Mouse (Mus musculus) forebrain, postnatal 0 days (tissue): ENCODE results near the gene Idnk. TPM values are rescaled to one million over a fixed set of nuclear protein-coding genes. Genes with fewer than 3 reads are reported as not detected.
"Not testable (repeated sequence)": the region's sequence is repeated elsewhere in the genome, so short reads cannot be mapped to it uniquely, and the experiment has no call there.

Experiments
- ATAC-seq: fragments of 200-750 bp; cut with Nextera tagmentation; 2 replicates; pipeline ENCODE4 v1.8.0; 2017; ENCODE audit warnings: mild to moderate bottlenecking, moderate library complexity
- DNase-seq: peaks from one replicate; pipeline ENCODE4 v3.0.0-alpha.2; 2015
- H3K27ac ChIP-seq: fragments of 300-500 bp; sonication (generic); 2 replicates; pipeline ENCODE4 v1.5.1; 2014; ENCODE audit warnings: low read depth, mild to moderate bottlenecking, antibody characterized with exemption, low read length, moderate library complexity, mixed read lengths
- H3K27me3 ChIP-seq: fragments of 300-500 bp; sonication (generic); 2 replicates; pipeline ENCODE4 v1.6.1; 2014; ENCODE audit warnings: mild to moderate bottlenecking, low read length, mixed read lengths; ENCODE audit not compliant: insufficient read depth
- H3K36me3 ChIP-seq: fragments of 300-500 bp; sonication (generic); 2 replicates; pipeline ENCODE4 v1.6.1; 2014; ENCODE audit warnings: mild to moderate bottlenecking, moderate library complexity; ENCODE audit not compliant: insufficient read depth
- H3K4me1 ChIP-seq: fragments of 300-500 bp; sonication (generic); 2 replicates; pipeline ENCODE4 v1.6.1; 2014; ENCODE audit warnings: antibody characterized with exemption; ENCODE audit not compliant: insufficient read depth
- H3K4me2 ChIP-seq: fragments of 300-500 bp; sonication (generic); 2 replicates; pipeline ENCODE4 v1.6.1; 2014; ENCODE audit warnings: low read depth, mild to moderate bottlenecking, moderate library complexity
- H3K4me3 ChIP-seq: fragments of 300-500 bp; sonication (generic); 2 replicates; pipeline ENCODE4 v1.5.1; 2014; ENCODE audit warnings: low read depth, low read length, mixed read lengths
- H3K9ac ChIP-seq: fragments of 300-500 bp; sonication (generic); 2 replicates; pipeline ENCODE4 v1.6.1; 2014; ENCODE audit warnings: mild to moderate bottlenecking
- H3K9me3 ChIP-seq: fragments of 300-500 bp; sonication (generic); 2 replicates; pipeline ENCODE4 v1.6.1; 2016; ENCODE audit warnings: low read length
- CTCF ChIP-seq: sonication (generic); IDR thresholded peaks from 2 replicates; pipeline ENCODE4 v1.5.1; 2016; ENCODE audit warnings: antibody characterized with exemption, control low read depth, low read depth
- WGBS: fragments of 180-500 bp; shearing (Covaris S2); extraction: QIAGEN DNeasy Blood & Tissue Kit; methylation state at CpG from one replicate; pipeline ENCODE4 v1.1.7; 2014; 5-methylcytosine and 5-hydroxymethylcytosine counted together
- polyA plus RNA-seq: library from polyadenylated mRNA; unstranded; fragments of >200 nt; fragmentation: Nextera tagmentation; extraction: Ambion mirVana; gene quantifications from 2 replicates; pipeline ENCODE4 v1.2.1, GENCODE M21; 2015
- total RNA-seq: library from RNA; depleted of rRNA; stranded (reverse); fragments of >200 nt; gene quantifications from 2 replicates; pipeline ENCODE4 v1.2.3, GENCODE M21; 2014

Gene Idnk
- total and polyA plus RNA-seq, 2 experiments from 2014 or later: 20.0 to 46.9 TPM

DNA sequence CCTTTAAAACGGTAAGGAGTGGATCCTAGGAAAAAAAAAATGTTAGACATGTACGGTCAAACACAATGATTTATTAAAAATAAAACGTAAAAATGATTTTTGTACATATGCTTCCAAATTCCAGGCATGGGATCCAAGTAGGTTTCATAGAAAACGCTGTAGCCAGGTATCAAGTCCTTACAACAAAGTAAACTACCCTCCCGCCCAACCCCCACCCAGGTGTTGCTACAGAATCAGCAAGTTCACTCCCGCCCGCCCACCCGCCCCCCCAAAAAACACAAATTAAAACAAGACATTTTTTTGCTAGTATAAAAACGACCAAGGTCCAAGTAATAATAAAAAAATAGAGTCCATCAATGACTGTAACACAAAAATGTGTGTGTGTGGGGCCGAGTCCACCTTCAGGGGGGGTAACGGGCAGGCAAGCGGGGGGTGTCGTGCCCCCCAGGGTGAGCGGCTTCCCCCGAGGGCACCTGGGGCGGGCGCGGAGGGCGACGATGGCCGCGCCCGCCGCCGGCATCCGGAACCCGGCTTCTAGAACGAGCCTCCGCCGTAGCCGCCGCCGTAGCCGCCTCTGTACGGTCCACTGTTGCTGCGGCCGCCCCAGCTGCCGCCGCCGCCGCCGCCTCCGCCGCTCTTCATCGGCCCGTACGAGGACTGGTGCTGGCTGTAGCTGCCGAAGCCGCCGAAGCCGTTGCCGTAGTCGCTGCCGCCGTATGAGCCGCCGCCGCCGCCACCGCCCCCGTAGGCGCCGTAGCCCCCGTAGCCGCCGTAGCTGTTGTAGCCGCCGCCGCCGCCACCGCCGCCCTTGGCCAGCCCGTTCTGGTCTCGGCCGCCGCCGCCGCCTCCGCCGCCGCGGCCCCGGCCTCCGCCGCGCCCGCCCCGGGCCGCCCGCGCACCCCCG lies 30.3 kb upstream of the Idnk start:
- Histone ChIP-seq H3K4me3 (peak overlapping the region; percentile 100), H3K9me3 (no peaks in the 10 kb centered on the region), H3K36me3 (no peaks in the 10 kb centered on the region), H3K27ac (peak overlapping the region; percentile 100), H3K9ac (peak overlapping the region; percentile 99), H3K27me3 (no peaks in the 10 kb centered on the region), H3K4me2 (peak overlapping the region; percentile 63), H3K4me1 (peaks cover 25% of the 10 kb centered on the region)
- DNase-seq (no peak), ATAC-seq (no peak)
- 3% methylated on average over 73 of the region's 92 CpGs for WGBS
- TF ChIP-seq CTCF: no peak

DNA sequence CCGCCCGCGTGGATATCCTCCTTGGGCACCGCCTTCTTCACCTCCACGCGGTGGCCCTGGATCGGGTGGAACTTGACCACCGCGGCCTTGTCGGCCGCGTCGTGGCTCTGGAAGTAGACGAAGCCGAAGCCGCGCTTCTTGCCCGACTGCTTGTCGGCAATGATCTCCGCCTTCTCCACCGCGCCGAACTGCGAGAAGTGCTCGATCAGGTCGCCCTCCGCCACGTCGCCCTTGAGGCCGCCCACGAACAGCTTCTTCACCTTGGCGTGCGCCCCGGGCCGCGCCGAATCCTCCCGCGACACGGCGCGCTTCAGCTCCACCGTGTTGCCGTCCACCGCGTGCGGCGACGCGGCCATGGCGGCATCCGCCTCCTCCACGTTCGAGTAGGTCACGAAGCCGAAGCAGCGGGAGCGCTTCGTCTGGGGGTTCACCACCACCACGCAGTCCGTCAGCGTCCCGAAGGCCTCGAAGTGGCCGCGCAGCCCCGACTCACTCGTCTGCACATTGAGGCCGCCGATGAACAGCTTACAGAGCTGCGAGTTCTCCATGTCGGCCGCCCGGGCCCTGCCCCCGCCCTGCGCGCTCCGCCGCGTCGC lies 29.6 kb upstream of the Idnk start:
- TF ChIP-seq CTCF: no peak
- DNase-seq (peak; percentile 82), ATAC-seq (peak; percentile 52)
- peaks cover 25% of the 10 kb centered on the region for H3K4me1 ChIP-seq
- H3K4me3 ChIP-seq: peak overlapping the region; percentile 100
- no peaks in the 10 kb centered on the region for H3K36me3 ChIP-seq
- H3K27ac ChIP-seq: peak overlapping the region; percentile 100
- H3K27me3 ChIP-seq: no peaks in the 10 kb centered on the region
- peak overlapping the region; percentile 63 for H3K4me2 ChIP-seq
- no peaks in the 10 kb centered on the region for H3K9me3 ChIP-seq
- H3K9ac ChIP-seq: peak overlapping the region; percentile 99
- 2% methylated on average over 81 of the region's 81 CpGs for WGBS

- Histone ChIP-seq H3K36me3 (no peaks in the 10 kb centered on the region), H3K9ac (peak within 1 kb of the TSS; percentile 99), H3K9me3 (no peaks in the 10 kb centered on the region), H3K4me2 (peak within 1 kb of the TSS; percentile 88), H3K27me3 (no peaks in the 10 kb centered on the region), H3K27ac (peak within 1 kb of the TSS; percentile 100), H3K4me3 (peak within 1 kb of the TSS; percentile 100), H3K4me1 (peaks cover 25% of the 10 kb centered on the region)
- WGBS: 0% methylated on average over 38 of the region's 62 CpGs
- peak; percentile 97 for DNase-seq
- no peak for TF ChIP-seq CTCF
- peak; percentile 92 for ATAC-seq
These were observed 29.1 kb upstream of the Idnk start, which contains the start of gene Hnrnpa0 for GRCm38 (mm10) chr13:58128396-58128767. Hnrnpa0 (minus strand) TSS chr13:58128556.

GRCm38 (mm10) chr13:58128768-58129671 lies 28.4 kb upstream of the Idnk start:
- H3K4me3 ChIP-seq: peak overlapping the region; percentile 100
- DNase-seq (peak; percentile 98), ATAC-seq (peak; percentile 97)
- peak overlapping the region; percentile 88 for H3K4me2 ChIP-seq
- H3K36me3 ChIP-seq: no peaks in the 10 kb centered on the region
- H3K4me1 ChIP-seq: peaks cover 25% of the 10 kb centered on the region
- peak overlapping the region; percentile 99 for H3K9ac ChIP-seq
- no peak for TF ChIP-seq CTCF
- H3K9me3 ChIP-seq: no peaks in the 10 kb centered on the region
- WGBS: under 1% methylated on average over 75 of the region's 83 CpGs
- H3K27me3 ChIP-seq: no peaks in the 10 kb centered on the region
- peak overlapping the region; percentile 100 for H3K27ac ChIP-seq

DNA sequence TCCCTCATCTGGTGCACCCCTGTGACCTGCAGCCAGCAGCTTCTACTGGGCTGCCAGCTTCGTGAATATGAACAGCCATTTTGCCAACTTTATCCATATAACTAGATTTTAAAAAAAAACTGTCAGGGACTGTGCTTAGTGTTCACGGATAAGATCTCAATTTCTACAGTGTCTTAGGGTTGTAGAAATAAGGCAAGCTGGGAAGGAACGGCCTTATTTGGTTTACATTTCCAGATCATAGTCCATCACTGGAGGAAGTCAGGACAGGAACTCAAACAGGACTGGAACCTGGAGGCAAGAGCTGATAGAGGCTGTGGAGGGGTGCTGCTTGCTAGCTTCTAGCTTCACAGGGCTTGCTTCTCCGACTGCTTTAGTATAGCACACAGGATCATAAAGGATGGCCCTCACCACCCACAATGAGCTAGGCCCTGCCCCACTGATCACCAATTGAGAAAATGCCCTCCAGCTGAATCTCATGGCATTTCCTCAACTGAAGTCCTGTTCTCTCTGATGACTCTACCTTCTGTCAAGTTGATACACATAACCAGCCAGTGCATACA lies 27.7 kb upstream of the Idnk start:
- Histone ChIP-seq H3K9ac (peak overlapping the region; percentile 99), H3K4me3 (peak overlapping the region; percentile 100), H3K36me3 (no peaks in the 10 kb centered on the region), H3K27ac (peak overlapping the region; percentile 100), H3K27me3 (no peaks in the 10 kb centered on the region), H3K4me1 (peaks cover 21% of the 10 kb centered on the region), H3K9me3 (no peaks in the 10 kb centered on the region), H3K4me2 (peak overlapping the region; percentile 88)
- WGBS: 40% methylated on average over 4 of the region's 4 CpGs
- ATAC-seq: no peak
- no peak for TF ChIP-seq CTCF
- no peak for DNase-seq

DNA sequence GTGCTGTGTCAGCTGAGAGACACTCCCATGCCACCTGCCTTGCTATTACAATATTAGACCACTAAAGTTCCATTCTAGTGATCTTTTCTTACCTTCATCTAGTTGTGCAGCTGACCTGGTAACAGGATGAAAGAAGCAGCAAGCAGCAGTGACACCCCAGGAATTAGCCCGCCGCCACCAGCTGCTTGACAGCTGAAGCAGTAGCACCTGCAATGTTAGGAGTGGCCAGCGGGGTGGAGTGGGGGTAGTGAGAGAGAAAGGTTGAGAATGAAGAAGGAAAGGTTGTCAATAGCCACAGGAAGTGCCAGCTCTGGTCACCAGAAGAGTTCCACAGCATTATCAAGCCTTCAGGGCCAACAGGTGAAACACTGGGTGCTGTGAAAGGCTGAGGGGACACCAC lies 25.8 kb upstream of the Idnk start:
- no peak for TF ChIP-seq CTCF
- 42% methylated on average over 3 of the region's 3 CpGs for WGBS

GRCm38 (mm10) chr13:58146603-58147002 lies 10.8 kb upstream of the Idnk start:
- H3K4me1 ChIP-seq, DNase-seq, H3K9me3 ChIP-seq, ATAC-seq, H3K36me3 ChIP-seq, H3K9ac ChIP-seq, H3K4me2 ChIP-seq, H3K4me3 ChIP-seq, H3K27me3 ChIP-seq, H3K27ac ChIP-seq: not testable (repeated sequence)
- WGBS: 95% methylated on average over 8 of the region's 8 CpGs

More for the DNA sequence above, 25.8 kb upstream of the Idnk start:
- DNase-seq (no peak), ATAC-seq (no peak)
- no peak overlapping the region for H3K4me2 ChIP-seq
- H3K36me3 ChIP-seq: no peaks in the 10 kb centered on the region
- H3K27ac ChIP-seq: no peak overlapping the region
- peaks cover 9% of the 10 kb centered on the region for H3K4me1 ChIP-seq
- H3K9ac ChIP-seq: no peak overlapping the region
- no peaks in the 10 kb centered on the region for H3K27me3 ChIP-seq
- H3K9me3 ChIP-seq: no peaks in the 10 kb centered on the region
- H3K4me3 ChIP-seq: no peak overlapping the region
